Mouse (Mus musculus) small intestine, adult 2 months (tissue): ENCODE measurements around the gene Krt25. TPM values are rescaled to one million over a fixed set of nuclear protein-coding genes. Genes with fewer than 3 reads are reported as not detected.

Experiments
- H3K27ac ChIP-seq: fragments of 200-500 bp; 2 replicates; pipeline ENCODE4 v1.5.1; 2012; ENCODE audit warnings: low read depth, low read length, control low read depth, inconsistent platforms; ENCODE audit not compliant: insufficient read depth
- H3K27me3 ChIP-seq: fragments of 200-500 bp; 2 replicates; pipeline ENCODE4 v1.6.1; 2012; ENCODE audit warnings: mild to moderate bottlenecking, moderate library complexity, low read length, inconsistent platforms; ENCODE audit not compliant: control insufficient read depth, insufficient read depth
- H3K36me3 ChIP-seq: fragments of 200-500 bp; 2 replicates; pipeline ENCODE4 v1.6.1; 2012; ENCODE audit warnings: mild to moderate bottlenecking, low read length, control low read depth, inconsistent platforms; ENCODE audit not compliant: control insufficient read depth, insufficient read depth
- H3K4me1 ChIP-seq: fragments of 200-500 bp; 2 replicates; pipeline ENCODE4 v1.6.1; 2012; ENCODE audit warnings: low read length, inconsistent platforms, mixed read lengths; ENCODE audit not compliant: control insufficient read depth, insufficient read depth, insufficient read length
- H3K4me3 ChIP-seq: fragments of 200-500 bp; 2 replicates; pipeline ENCODE4 v1.5.1; 2012; ENCODE audit warnings: low read depth, mild to moderate bottlenecking, control low read depth, inconsistent platforms, low read length, moderate library complexity
- CTCF ChIP-seq: fragments of 200-500 bp; IDR thresholded peaks from 2 replicates; pipeline ENCODE4 v1.5.1; 2012; ENCODE audit warnings: low read depth, mild to moderate bottlenecking, control low read depth, inconsistent platforms, low read length, moderate library complexity, mixed read lengths; ENCODE audit not compliant: insufficient replicate concordance, insufficient read length; ENCODE audit errors: extremely low read depth
- POLR2A ChIP-seq: fragments of 200-500 bp; IDR thresholded peaks from 2 replicates; pipeline ENCODE4 v1.6.1; 2012; ENCODE audit warnings: low read depth, mild to moderate bottlenecking, control low read depth, inconsistent platforms, low read length, moderate library complexity
- WGBS: fragments of 180-500 bp; shearing (Covaris S2); methylation state at CpG from one replicate; pipeline ENCODE4 v1.1.7; 2018; 5-methylcytosine and 5-hydroxymethylcytosine counted together
- polyA plus RNA-seq: library from polyadenylated mRNA; depleted of rRNA; stranded (reverse); fragments of >200 nt; gene quantifications from 2 replicates; pipeline ENCODE4 v1.2.3, GENCODE M21; 2012

Gene Krt25
- polyA plus RNA-seq, 1 experiment = not detected

DNA sequence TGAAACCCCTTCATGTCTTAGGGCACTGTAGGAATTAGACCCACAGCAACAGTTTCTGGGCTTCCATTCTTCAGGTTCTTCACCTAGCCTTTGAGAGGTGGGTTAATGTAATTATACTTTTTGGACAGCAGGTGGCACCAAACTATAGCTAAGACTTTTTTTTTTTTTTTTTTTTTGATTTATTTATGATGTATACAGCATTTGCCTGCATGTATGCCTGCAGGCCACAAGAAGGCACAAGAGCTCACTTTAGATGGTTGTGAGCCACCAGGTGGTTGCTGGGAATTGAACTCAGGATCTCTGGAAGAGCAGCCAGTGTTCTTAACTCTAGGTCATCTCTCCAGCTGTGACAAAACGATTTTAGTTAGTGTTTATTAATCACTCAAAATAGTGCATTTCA is 11.9 kb downstream of the Krt25 start:
- Histone ChIP-seq H3K27me3 (no peaks in the 10 kb centered on the region; the same call in 1 of the 2 replicates), H3K36me3 (no peaks in the 10 kb centered on the region), H3K4me3 (no peak overlapping the region), H3K4me1 (no peaks in the 10 kb centered on the region), H3K27ac (no peak overlapping the region)
- 58% methylated on average over 1 of the region's 1 CpGs for WGBS
- peak; percentile 37; the same call in 1 of the 2 replicates for TF ChIP-seq CTCF
- TF ChIP-seq POLR2A = no peak

GRCm38 (mm10) chr11:99307579-99307978 is 15.2 kb downstream of the Krt25 start:
- Histone ChIP-seq H3K27ac (no peak overlapping the region), H3K4me3 (no peak overlapping the region), H3K36me3 (no peaks in the 10 kb centered on the region), H3K4me1 (no peaks in the 10 kb centered on the region), H3K27me3 (no peaks in the 10 kb centered on the region; the same call in 1 of the 2 replicates)
- peak; percentile 21; the same call in 1 of the 2 replicates for TF ChIP-seq CTCF
- TF ChIP-seq POLR2A = no peak
- WGBS = 14% methylated on average over 2 of the region's 2 CpGs

DNA sequence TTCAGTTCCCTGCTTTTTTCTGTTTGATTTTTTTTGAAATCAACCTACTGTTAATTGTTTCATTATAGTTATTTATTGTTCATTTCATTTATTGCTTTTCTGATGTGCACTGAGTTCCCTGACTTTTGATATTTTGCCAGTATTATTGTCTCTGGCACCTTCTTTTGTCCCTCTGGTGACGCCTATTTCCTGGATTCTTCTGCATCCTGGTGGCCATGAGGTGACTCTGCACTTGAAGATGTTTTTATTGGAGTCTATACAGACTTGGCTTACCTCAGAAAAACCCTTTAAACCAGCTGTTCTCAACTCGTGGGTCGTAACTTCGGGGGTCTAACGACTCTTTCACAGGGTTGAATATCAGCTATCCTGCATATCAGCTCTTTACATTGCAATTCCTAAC is 27.7 kb downstream of the Krt25 start:
- no peak for TF ChIP-seq POLR2A
- no peak for TF ChIP-seq CTCF
- 36% methylated on average over 5 of the region's 5 CpGs for WGBS
- Histone ChIP-seq H3K4me3 (no peak overlapping the region), H3K27me3 (no peaks in the 10 kb centered on the region; the same call in 1 of the 2 replicates), H3K27ac (no peak overlapping the region), H3K36me3 (no peaks in the 10 kb centered on the region), H3K4me1 (no peaks in the 10 kb centered on the region)

- no peak overlapping the region for H3K27ac ChIP-seq
- no peak for TF ChIP-seq POLR2A
- TF ChIP-seq CTCF = peak; percentile 33; the same call in 1 of the 2 replicates
- H3K36me3 ChIP-seq = no peaks in the 10 kb centered on the region
- 60% methylated on average over 5 of the region's 5 CpGs for WGBS
- H3K4me1 ChIP-seq = no peaks in the 10 kb centered on the region
- no peaks in the 10 kb centered on the region; the same call in 1 of the 2 replicates for H3K27me3 ChIP-seq
- H3K4me3 ChIP-seq = no peak overlapping the region
Observed at GRCm38 (mm10) chr11:99292846-99293245, 29.9 kb downstream of the Krt25 start.

DNA sequence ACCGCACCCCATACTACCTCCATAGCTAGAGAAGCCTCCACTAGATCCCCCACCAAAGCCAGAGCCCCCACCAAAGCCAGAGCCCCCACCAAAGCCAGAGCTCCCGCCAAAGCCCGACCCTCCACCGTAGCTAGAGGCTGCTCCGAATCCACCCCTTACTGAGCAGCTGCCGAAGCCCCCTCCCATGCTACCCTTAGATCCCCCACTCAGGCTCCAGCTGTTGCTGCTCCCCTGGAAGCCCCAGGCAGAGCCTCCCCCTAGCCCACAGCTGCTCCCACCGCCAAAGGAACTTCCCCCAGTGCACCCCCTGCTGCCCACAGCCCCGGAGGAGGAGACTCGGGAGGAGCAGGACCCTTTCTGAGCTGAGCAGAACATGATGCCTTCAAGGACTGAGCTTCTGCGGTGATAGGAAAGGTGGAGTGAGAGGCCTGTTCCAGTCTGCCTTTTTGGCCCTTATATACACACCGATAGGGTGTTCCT is 37.9 kb downstream of the Krt25 start, which contains the start of gene Krt24:
TSS of gene Krt24 (minus strand) at position 430 of the 480 bp plus-strand sequence.
- Histone ChIP-seq H3K27ac (no peak within 1 kb of the TSS), H3K36me3 (no peaks in the 10 kb centered on the region), H3K27me3 (no peaks in the 10 kb centered on the region), H3K4me3 (no peak within 1 kb of the TSS), H3K4me1 (no peaks in the 10 kb centered on the region)
- WGBS = 51% methylated on average over 11 of the region's 11 CpGs
- no peak for TF ChIP-seq POLR2A
- TF ChIP-seq CTCF = no peak

DNA sequence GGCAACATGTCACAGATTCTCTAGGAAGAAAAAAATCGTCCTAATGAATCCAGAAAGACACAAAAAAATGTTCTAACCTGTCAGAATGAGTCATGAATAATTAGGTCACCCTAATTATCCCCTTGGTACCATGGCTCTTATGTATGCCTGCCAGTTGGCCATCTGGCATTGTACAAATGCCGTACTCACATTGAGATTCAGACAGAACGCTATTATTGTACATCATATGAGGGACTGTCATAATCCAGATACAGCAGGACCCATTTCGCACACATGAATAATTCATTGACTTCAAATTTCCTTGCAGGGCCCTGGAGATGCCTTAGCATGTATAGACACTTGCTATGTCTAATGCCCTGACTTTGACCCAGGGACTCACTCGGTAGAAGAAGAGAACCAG is 38.7 kb downstream of the Krt25 start:
- TF ChIP-seq CTCF = no peak
- TF ChIP-seq POLR2A = no peak
- H3K36me3 ChIP-seq = no peaks in the 10 kb centered on the region
- no peak overlapping the region for H3K27ac ChIP-seq
- H3K4me3 ChIP-seq = no peak overlapping the region
- H3K27me3 ChIP-seq = no peaks in the 10 kb centered on the region
- H3K4me1 ChIP-seq = no peaks in the 10 kb centered on the region
- WGBS = 84% methylated on average over 5 of the region's 5 CpGs

- no peaks in the 10 kb centered on the region for H3K27me3 ChIP-seq
- no peaks in the 10 kb centered on the region for H3K4me1 ChIP-seq
- H3K4me3 ChIP-seq = no peak overlapping the region
- no peak for TF ChIP-seq CTCF
- H3K36me3 ChIP-seq = no peaks in the 10 kb centered on the region
- WGBS = 43% methylated on average over 4 of the region's 4 CpGs
- H3K27ac ChIP-seq = no peak overlapping the region
Observed at GRCm38 (mm10) chr11:99283334-99283733, 39.4 kb downstream of the Krt25 start.

- Histone ChIP-seq H3K27ac (no peak overlapping the region), H3K4me1 (no peaks in the 10 kb centered on the region), H3K27me3 (no peaks in the 10 kb centered on the region), H3K36me3 (no peaks in the 10 kb centered on the region), H3K4me3 (no peak overlapping the region)
- WGBS = 74% methylated on average over 9 of the region's 9 CpGs
- no peak for TF ChIP-seq POLR2A
- no peak for TF ChIP-seq CTCF
Observed at GRCm38 (mm10) chr11:99281116-99281515, 41.6 kb downstream of the Krt25 start.
